Mouse (Mus musculus): ENCODE measurements at regions not wholly inside any gene's neighbourhood (a gene's known extent, or its start where the extent isn't known, plus 50 kb on each side); places are given as distances from the start of the nearest gene placed in this dataset.
"Not testable (repeated sequence)": the region's sequence is repeated elsewhere in the genome, so short reads cannot be mapped to it uniquely, and the experiment has no call there.

- 67% methylated on average over 2 of the region's 2 CpGs for WGBS
- H3K27ac ChIP-seq, result no peak overlapping the region
- H3K9me3 ChIP-seq, result no peaks in the 10 kb centered on the region
- no peak overlapping the region for H3K4me2 ChIP-seq
- no peaks in the 10 kb centered on the region for H3K27me3 ChIP-seq
- H3K4me3 ChIP-seq (replicated peaks), result no peak overlapping the region
- no peak overlapping the region for H3K9ac ChIP-seq (replicated peaks)
- ATAC-seq (ENCODE audit: insufficient number of reproducible peaks, insufficient read depth, low FRiP score, low TSS enrichment, low read depth), result no peak
- no peaks in the 10 kb centered on the region for H3K36me3 ChIP-seq
- H3K4me1 ChIP-seq (replicated peaks), result no peaks in the 10 kb centered on the region
Measured at GRCm38 (mm10) chr11:71285193-71285592, 54.7 kb upstream of the Nlrp1b start.

DNA sequence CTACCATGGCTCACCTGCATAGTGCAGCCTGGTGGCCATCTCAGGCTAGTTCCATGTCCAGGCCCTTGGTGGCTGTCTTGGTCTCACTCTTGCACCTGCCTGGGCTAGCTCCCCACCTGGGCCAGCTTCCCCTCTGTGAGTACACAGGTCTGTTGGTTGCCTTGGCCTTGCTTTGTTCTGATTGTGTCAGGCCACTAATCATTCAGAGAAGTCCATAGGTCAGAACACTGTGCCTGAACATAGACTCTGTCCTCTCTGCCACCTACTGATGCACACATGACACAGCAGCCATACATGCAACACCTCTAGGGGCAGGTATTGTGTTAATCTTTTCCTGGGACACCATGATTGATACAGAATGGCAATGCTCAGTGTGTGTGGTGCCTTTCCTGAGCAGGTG, 57.7 kb upstream of the Nlrp1b start:
- not testable (repeated sequence) for H3K36me3 ChIP-seq; ATAC-seq (ENCODE audit: insufficient number of reproducible peaks, insufficient read depth, low FRiP score, low TSS enrichment, low read depth)

GRCm38 (mm10) chr11:71289490-71289889, 59.0 kb upstream of the Nlrp1b start:
- Histone ChIP-seq H3K27ac (no peak overlapping the region), H3K4me2 (no peak overlapping the region), H3K9me3 (no peaks in the 10 kb centered on the region), H3K36me3 (no peaks in the 10 kb centered on the region), H3K27me3 (no peaks in the 10 kb centered on the region), H3K4me3 (replicated peaks) (no peak overlapping the region), H3K4me1 (replicated peaks) (no peaks in the 10 kb centered on the region), H3K9ac (replicated peaks) (no peak overlapping the region)
- no peak for ATAC-seq (ENCODE audit: insufficient number of reproducible peaks, insufficient read depth, low FRiP score, low TSS enrichment, low read depth)
- WGBS, result 60% methylated on average over 1 of the region's 1 CpGs

More for the DNA sequence above, 57.7 kb upstream of the Nlrp1b start:
- not testable (repeated sequence) for H3K4me3 ChIP-seq (replicated peaks); H3K27ac ChIP-seq; H3K9ac ChIP-seq (replicated peaks); H3K4me1 ChIP-seq (replicated peaks); H3K9me3 ChIP-seq; H3K4me2 ChIP-seq; H3K27me3 ChIP-seq

- H3K4me2 ChIP-seq, result no peak overlapping the region
- no peak for ATAC-seq (ENCODE audit: insufficient number of reproducible peaks, insufficient read depth, low FRiP score, low TSS enrichment, low read depth)
- no peak overlapping the region for H3K9ac ChIP-seq (replicated peaks)
- WGBS, result 88% methylated on average over 1 of the region's 1 CpGs
- H3K27ac ChIP-seq, result no peak overlapping the region
- no peak overlapping the region for H3K4me3 ChIP-seq (replicated peaks)
- H3K4me1 ChIP-seq (replicated peaks), result no peaks in the 10 kb centered on the region
- H3K36me3 ChIP-seq, result no peaks in the 10 kb centered on the region
- no peaks in the 10 kb centered on the region for H3K9me3 ChIP-seq
- no peaks in the 10 kb centered on the region for H3K27me3 ChIP-seq
Measured at GRCm38 (mm10) chr11:71299479-71299878, 68.9 kb upstream of the Nlrp1b start.

- Histone ChIP-seq H3K36me3 (no peaks in the 10 kb centered on the region), H3K27ac (no peak overlapping the region), H3K9ac (replicated peaks) (no peak overlapping the region), H3K4me1 (replicated peaks) (no peaks in the 10 kb centered on the region), H3K4me3 (replicated peaks) (no peak overlapping the region), H3K9me3 (no peaks in the 10 kb centered on the region), H3K4me2 (no peak overlapping the region), H3K27me3 (no peaks in the 10 kb centered on the region)
- WGBS, result 35% methylated on average over 1 of the region's 1 CpGs
- ATAC-seq (ENCODE audit: insufficient number of reproducible peaks, insufficient read depth, low FRiP score, low TSS enrichment, low read depth), result no peak
Measured at GRCm38 (mm10) chr11:71323439-71323838, 92.9 kb upstream of the Nlrp1b start.

- no peak overlapping the region for H3K9ac ChIP-seq (replicated peaks)
- no peak overlapping the region for H3K4me3 ChIP-seq (replicated peaks)
- H3K27me3 ChIP-seq, result no peaks in the 10 kb centered on the region
- no peaks in the 10 kb centered on the region for H3K36me3 ChIP-seq
- no peaks in the 10 kb centered on the region for H3K9me3 ChIP-seq
- H3K27ac ChIP-seq, result no peak overlapping the region
- ATAC-seq (ENCODE audit: insufficient number of reproducible peaks, insufficient read depth, low FRiP score, low TSS enrichment, low read depth), result no peak
- H3K4me1 ChIP-seq (replicated peaks), result no peaks in the 10 kb centered on the region
- WGBS, result 13% methylated on average over 1 of the region's 1 CpGs
- no peak overlapping the region for H3K4me2 ChIP-seq
Measured at GRCm38 (mm10) chr11:71337428-71337827, 106.9 kb upstream of the Nlrp1b start.

DNA sequence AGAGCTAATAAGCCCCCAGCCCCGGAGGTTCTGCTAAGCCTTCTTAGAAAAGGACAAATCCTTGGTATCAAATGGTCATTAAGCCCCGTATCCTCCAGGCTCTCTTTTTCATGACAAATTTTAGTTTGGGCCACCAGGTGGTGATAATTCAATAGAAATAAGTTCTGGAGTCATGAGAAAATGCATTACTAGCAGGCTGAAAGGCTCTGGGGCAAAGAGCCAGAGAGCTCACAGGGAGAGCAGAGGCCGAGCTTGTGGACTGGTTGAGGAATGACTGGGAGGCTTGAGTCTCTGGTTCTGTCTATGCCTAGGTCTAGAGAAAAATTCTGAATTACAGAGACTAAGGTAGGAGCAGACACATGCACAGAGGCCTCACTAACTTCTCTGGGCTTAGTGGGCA, 115.5 kb upstream of the Nlrp1b start:
- H3K9me3 ChIP-seq, result no peaks in the 10 kb centered on the region
- ATAC-seq (ENCODE audit: insufficient number of reproducible peaks, insufficient read depth, low FRiP score, low TSS enrichment, low read depth), result no peak
- no peaks in the 10 kb centered on the region for H3K27me3 ChIP-seq
- no peak overlapping the region for H3K4me3 ChIP-seq (replicated peaks)
- H3K36me3 ChIP-seq, result no peaks in the 10 kb centered on the region
- no peak overlapping the region for H3K27ac ChIP-seq
- H3K9ac ChIP-seq (replicated peaks), result no peak overlapping the region
- WGBS, result 58% methylated on average over 3 of the region's 3 CpGs
- no peak overlapping the region for H3K4me2 ChIP-seq
- no peaks in the 10 kb centered on the region for H3K4me1 ChIP-seq (replicated peaks)

- Histone ChIP-seq H3K27me3 (no peaks in the 10 kb centered on the region), H3K36me3 (no peaks in the 10 kb centered on the region), H3K4me2 (no peak overlapping the region), H3K27ac (no peak overlapping the region), H3K4me3 (replicated peaks) (no peak overlapping the region), H3K9ac (replicated peaks) (no peak overlapping the region), H3K9me3 (no peaks in the 10 kb centered on the region), H3K4me1 (replicated peaks) (no peaks in the 10 kb centered on the region)
- WGBS, result 65% methylated on average over 3 of the region's 3 CpGs
- ATAC-seq (ENCODE audit: insufficient number of reproducible peaks, insufficient read depth, low FRiP score, low TSS enrichment, low read depth), result no peak
Measured at GRCm38 (mm10) chr11:71357089-71357488, 126.6 kb upstream of the Nlrp1b start.

GRCm38 (mm10) chr11:71360856-71361255, 130.3 kb upstream of the Nlrp1b start:
- Histone ChIP-seq H3K4me3 (replicated peaks) (no peak overlapping the region), H3K36me3 (no peaks in the 10 kb centered on the region), H3K27ac (no peak overlapping the region), H3K4me1 (replicated peaks) (no peaks in the 10 kb centered on the region), H3K9me3 (no peaks in the 10 kb centered on the region), H3K9ac (replicated peaks) (no peak overlapping the region), H3K27me3 (no peaks in the 10 kb centered on the region), H3K4me2 (no peak overlapping the region)
- no peak for ATAC-seq (ENCODE audit: insufficient number of reproducible peaks, insufficient read depth, low FRiP score, low TSS enrichment, low read depth)
- WGBS, result 86% methylated on average over 5 of the region's 5 CpGs

GRCm38 (mm10) chr11:71371871-71372270, 141.3 kb upstream of the Nlrp1b start:
- no peak overlapping the region for H3K9ac ChIP-seq (replicated peaks)
- H3K4me2 ChIP-seq, result no peak overlapping the region
- no peak overlapping the region for H3K27ac ChIP-seq
- WGBS, result 69% methylated on average over 5 of the region's 5 CpGs
- no peak for ATAC-seq (ENCODE audit: insufficient number of reproducible peaks, insufficient read depth, low FRiP score, low TSS enrichment, low read depth)
- H3K27me3 ChIP-seq, result no peaks in the 10 kb centered on the region
- no peaks in the 10 kb centered on the region for H3K9me3 ChIP-seq
- H3K4me3 ChIP-seq (replicated peaks), result no peak overlapping the region
- H3K4me1 ChIP-seq (replicated peaks), result no peaks in the 10 kb centered on the region
- no peaks in the 10 kb centered on the region for H3K36me3 ChIP-seq

DNA sequence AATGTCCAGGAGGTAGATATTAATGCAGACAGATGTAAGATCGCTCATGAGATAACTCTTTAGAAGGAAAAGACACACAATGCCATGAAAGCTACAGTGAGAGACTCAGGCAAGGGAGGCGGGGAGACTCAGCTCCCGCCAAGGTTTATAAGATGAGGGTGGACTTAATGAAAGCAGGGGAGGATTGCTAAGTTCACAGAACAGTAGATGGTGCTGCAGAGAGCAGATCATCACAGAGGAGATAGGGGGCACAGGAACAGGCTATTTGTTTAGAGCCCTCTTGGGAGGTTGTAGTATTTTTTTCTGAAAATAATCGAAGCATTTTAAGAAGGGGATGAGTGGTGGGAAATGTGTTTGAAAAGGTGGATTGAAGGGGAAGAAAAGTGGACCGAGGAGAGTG, 144.6 kb upstream of the Nlrp1b start:
- 67% methylated on average over 5 of the region's 5 CpGs for WGBS
- Histone ChIP-seq H3K27ac (no peak overlapping the region), H3K9ac (replicated peaks) (no peak overlapping the region), H3K27me3 (no peaks in the 10 kb centered on the region), H3K9me3 (no peaks in the 10 kb centered on the region), H3K4me2 (no peak overlapping the region), H3K4me1 (replicated peaks) (no peaks in the 10 kb centered on the region), H3K36me3 (no peaks in the 10 kb centered on the region), H3K4me3 (replicated peaks) (no peak overlapping the region)
- no peak for ATAC-seq (ENCODE audit: insufficient number of reproducible peaks, insufficient read depth, low FRiP score, low TSS enrichment, low read depth)

- no peak overlapping the region for H3K27ac ChIP-seq
- no peak overlapping the region for H3K9ac ChIP-seq (replicated peaks)
- no peaks in the 10 kb centered on the region for H3K36me3 ChIP-seq
- H3K9me3 ChIP-seq, result no peaks in the 10 kb centered on the region
- no peak for ATAC-seq (ENCODE audit: insufficient number of reproducible peaks, insufficient read depth, low FRiP score, low TSS enrichment, low read depth)
- H3K27me3 ChIP-seq, result no peaks in the 10 kb centered on the region
- H3K4me2 ChIP-seq, result no peak overlapping the region
- no peak overlapping the region for H3K4me3 ChIP-seq (replicated peaks)
- no peaks in the 10 kb centered on the region for H3K4me1 ChIP-seq (replicated peaks)
- WGBS, result 74% methylated on average over 4 of the region's 4 CpGs
Measured at GRCm38 (mm10) chr11:71388411-71388810, 157.9 kb upstream of the Nlrp1b start.

All from limb, embryonic 12.5 days (tissue).